Mouse (Mus musculus): ENCODE measurements around the gene Pdzd2.

GRCm38 (mm10) chr15:12408205-12408604, 331.5 kb downstream of the Pdzd2 start:
- TF ChIP-seq CTCF (IDR thresholded peaks at IDR 0.05; ENCODE audit: control insufficient read depth, insufficient read depth, low read length) (no peak), POLR2A (IDR thresholded peaks at IDR 0.05; ENCODE audit: borderline replicate concordance, control insufficient read depth, low read depth, low read length) (no peak)

All from bone marrow, adult 2 months (tissue).